15 mouse cellular contexts compared by ENCODE assay signal in genomic region chr5:107966841-107967457, GRCm38 (mm10). TPM values are rescaled to one million over a fixed set of nuclear protein-coding genes. Genes with fewer than 3 reads are reported as not detected.
DNase-seq lines count a peak whose midpoint lies in the region; ATAC-seq and TF ChIP-seq lines count a peak whose summit lies in the region.
"Had no signal": no experiment of that assay in that cellular context is flagged by ENCODE, and none has a peak within 500 bp of the region (broad histone marks: within the 10 kb centered on the region; RNA-seq: fewer than 3 reads in every experiment).

No protein-coding gene starts in this region.

- WGBS in heart, embryonic 12.5 days: 50% methylated on average over 4 of the region's 4 CpGs
- 22% methylated on average over 4 of the region's 4 CpGs for WGBS in liver, embryonic 15.5 days (ENCODE audit: insufficient replicate concordance)
- 85% methylated on average over 4 of the region's 4 CpGs for WGBS in midbrain, embryonic 13.5 days

- no peak overlapping the region for H3K9ac ChIP-seq in heart, embryonic 12.5 days
- H3K9ac ChIP-seq in liver, embryonic 15.5 days: no peak overlapping the region
- no peak overlapping the region for H3K9ac ChIP-seq in midbrain, embryonic 13.5 days (replicated peaks)
- H3K9ac ChIP-seq: forebrain, postnatal 0 days; heart, embryonic 15.5 days; hindbrain, embryonic 15.5 days had no signal

- no peak for ATAC-seq in heart, embryonic 12.5 days (ENCODE audit: insufficient number of reproducible peaks, low FRiP score)
- no peak for ATAC-seq in liver, embryonic 15.5 days (ENCODE audit: insufficient read depth)
- ATAC-seq in neutrophil, adult 5-6 weeks (ENCODE audit: extremely low read depth, insufficient number of reproducible peaks, low FRiP score, poor library complexity, severe bottlenecking): peak; percentile 67
- no peak for ATAC-seq in midbrain, embryonic 13.5 days
- ATAC-seq: forebrain, postnatal 0 days had no signal

- no peaks in the 10 kb centered on the region for H3K9me3 ChIP-seq in heart, embryonic 12.5 days (replicated peaks)
- no peaks in the 10 kb centered on the region for H3K9me3 ChIP-seq in liver, embryonic 15.5 days (replicated peaks)
- no peaks in the 10 kb centered on the region for H3K9me3 ChIP-seq in midbrain, embryonic 13.5 days
- H3K9me3 ChIP-seq: G1E; heart, embryonic 15.5 days; hindbrain, embryonic 15.5 days had no signal

- H3K4me2 ChIP-seq in heart, embryonic 12.5 days: no peak overlapping the region
- peak overlapping the region; percentile 46 for H3K4me2 ChIP-seq in liver, embryonic 15.5 days
- no peak overlapping the region for H3K4me2 ChIP-seq in midbrain, embryonic 13.5 days (replicated peaks)
- H3K4me2 ChIP-seq: heart, embryonic 15.5 days; hindbrain, embryonic 15.5 days had no signal

- TF ChIP-seq CTCF in bone marrow macrophage, adult 2 months (IDR thresholded peaks at IDR 0.05; ENCODE audit: low read depth, low read length): no peak

- H3K4me3 ChIP-seq in heart, embryonic 12.5 days: no peak overlapping the region
- H3K4me3 ChIP-seq in bone marrow macrophage, adult 2 months (ENCODE audit: insufficient read depth, low read length): peak overlapping the region; percentile 12
- H3K4me3 ChIP-seq in liver, embryonic 15.5 days (replicated peaks): no peak overlapping the region
- H3K4me3 ChIP-seq in midbrain, embryonic 13.5 days (replicated peaks): no peak overlapping the region
- H3K4me3 ChIP-seq: heart, embryonic 15.5 days; hindbrain, embryonic 15.5 days had no signal

- TF ChIP-seq POLR2A in bone marrow macrophage, adult 2 months (IDR thresholded peaks at IDR 0.05; ENCODE audit: borderline replicate concordance, low read depth, low read length): no peak

- peak; percentile 76 for DNase-seq in heart, adult 11 months
- no peak for DNase-seq in kidney, adult 18-20 months
- no peak for DNase-seq in kidney, adult 11 months
- DNase-seq: cerebellum, adult 18-20 months; forebrain, postnatal 0 days; gastrocnemius, postnatal 14 days; lung, postnatal 4 days had no signal

- no peaks in the 10 kb centered on the region for H3K27me3 ChIP-seq in heart, embryonic 12.5 days (replicated peaks)
- H3K27me3 ChIP-seq in liver, embryonic 15.5 days: no peaks in the 10 kb centered on the region
- no peaks in the 10 kb centered on the region for H3K27me3 ChIP-seq in midbrain, embryonic 13.5 days
- H3K27me3 ChIP-seq: heart, embryonic 15.5 days; hindbrain, embryonic 15.5 days had no signal

- no peak overlapping the region for H3K27ac ChIP-seq in heart, embryonic 12.5 days (ENCODE audit: poor library complexity, severe bottlenecking)
- peak overlapping the region; percentile 85 for H3K27ac ChIP-seq in bone marrow macrophage, adult 2 months (ENCODE audit: insufficient read depth, low read depth, low read length)
- peak overlapping the region; percentile 77 for H3K27ac ChIP-seq in liver, embryonic 15.5 days (replicated peaks)
- no peak overlapping the region for H3K27ac ChIP-seq in midbrain, embryonic 13.5 days
- H3K27ac ChIP-seq: heart, embryonic 15.5 days; hindbrain, embryonic 15.5 days had no signal

- peaks cover 27% of the 10 kb centered on the region for H3K4me1 ChIP-seq in heart, embryonic 12.5 days (replicated peaks)
- peaks cover 48% of the 10 kb centered on the region for H3K4me1 ChIP-seq in bone marrow macrophage, adult 2 months (ENCODE audit: control insufficient read depth, insufficient read depth, low read length)
- H3K4me1 ChIP-seq in liver, embryonic 15.5 days (replicated peaks): peaks cover 83% of the 10 kb centered on the region
- H3K4me1 ChIP-seq in midbrain, embryonic 13.5 days (replicated peaks): no peaks in the 10 kb centered on the region

- H3K36me3 ChIP-seq in heart, embryonic 12.5 days: no peaks in the 10 kb centered on the region
- H3K36me3 ChIP-seq in liver, embryonic 15.5 days (replicated peaks): no peaks in the 10 kb centered on the region
- H3K36me3 ChIP-seq in midbrain, embryonic 13.5 days: no peaks in the 10 kb centered on the region
- H3K36me3 ChIP-seq: heart, embryonic 15.5 days; hindbrain, embryonic 15.5 days had no signal

RNA-seq across cellular contexts. Expression of gene Fam69a, which starts 19.9 kb away (rescaled TPM):
- polyA plus RNA-seq in heart, embryonic 12.5 days (2016; fragmentation: Nextera tagmentation; extraction: Ambion mirVana): 21.0 and 22.2 TPM in 2 replicates
- polyA plus RNA-seq in bone marrow macrophage, adult 2 months (2012; ENCODE audit: insufficient read depth, insufficient read length, missing spikeins): 73.2 and 80.4 TPM in 2 replicates
- 7.8 and 8.9 TPM in 2 replicates for polyA plus RNA-seq in liver, embryonic 15.5 days (2015; fragmentation: Nextera tagmentation; extraction: Ambion mirVana)
- 39.3 and 44.8 TPM in 2 replicates for total RNA-seq in neutrophil, adult 5-6 weeks (2017)
- polyA plus RNA-seq in midbrain, embryonic 13.5 days (2015; fragmentation: Nextera tagmentation; extraction: Ambion mirVana): 36.0 and 38.7 TPM in 2 replicates

Comparison
In these comparisons a context has a peak if more than half of its experiments do, and no peak if none do; other contexts are left out.
1. H3K27ac ChIP-seq: peak in bone marrow macrophage, adult 2 months (single experiment) and liver, embryonic 15.5 days (single experiment); none in heart, embryonic 12.5 days (single experiment) and midbrain, embryonic 13.5 days (single experiment).